Mouse (Mus musculus): ENCODE results near the gene Mapk12.

Gene Mapk12

DNA sequence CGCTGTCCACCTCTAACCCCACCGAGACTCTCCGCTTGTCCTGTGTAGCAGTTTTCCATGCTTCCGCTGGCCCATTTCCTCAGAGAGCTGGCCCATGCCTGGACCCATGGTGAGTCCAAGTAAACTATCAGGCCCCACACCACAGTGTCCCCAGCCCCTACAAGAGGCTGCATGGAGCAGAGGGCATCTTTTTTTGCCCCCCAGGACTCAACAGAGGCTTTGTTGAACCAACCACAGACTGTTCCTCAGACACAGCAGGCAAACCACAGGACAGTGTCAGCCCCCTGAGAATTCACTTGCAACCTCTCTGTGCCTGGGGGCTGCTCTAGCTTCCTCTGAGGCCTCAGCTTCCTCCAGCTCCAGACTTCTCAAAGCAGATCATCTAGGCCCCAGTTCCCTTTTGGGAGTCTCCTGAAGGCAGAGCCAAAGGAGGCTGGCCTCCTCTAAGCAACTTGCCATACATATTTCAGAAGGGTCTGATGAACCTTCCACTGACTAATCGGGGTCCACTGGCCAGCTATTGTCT is 31.1 kb upstream of the Mapk12 start:
- DNase-seq (ENCODE audit: low spot score in 2 of 2): no peak

DNA sequence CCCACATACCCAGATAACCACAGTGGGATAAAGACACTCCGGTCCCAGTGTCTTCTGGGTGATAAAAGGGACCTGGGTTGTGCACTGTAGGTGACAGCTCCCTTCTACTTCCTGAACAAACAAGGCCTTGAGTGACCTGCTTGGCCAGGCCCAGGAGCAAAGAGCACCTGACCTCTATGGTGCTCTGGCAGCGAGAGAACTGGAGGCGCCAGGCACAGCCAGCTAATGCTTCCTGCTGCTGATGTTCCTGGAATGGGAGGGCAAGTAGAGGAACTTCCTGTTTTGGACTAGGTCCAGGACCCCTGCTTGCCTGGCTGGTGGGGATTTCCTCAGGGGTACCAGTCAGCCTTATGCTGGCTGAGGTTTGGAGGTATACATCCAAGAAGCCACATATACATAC is 29.6 kb upstream of the Mapk12 start:
- no peak for DNase-seq (ENCODE audit: low spot score in 2 of 2)

DNA sequence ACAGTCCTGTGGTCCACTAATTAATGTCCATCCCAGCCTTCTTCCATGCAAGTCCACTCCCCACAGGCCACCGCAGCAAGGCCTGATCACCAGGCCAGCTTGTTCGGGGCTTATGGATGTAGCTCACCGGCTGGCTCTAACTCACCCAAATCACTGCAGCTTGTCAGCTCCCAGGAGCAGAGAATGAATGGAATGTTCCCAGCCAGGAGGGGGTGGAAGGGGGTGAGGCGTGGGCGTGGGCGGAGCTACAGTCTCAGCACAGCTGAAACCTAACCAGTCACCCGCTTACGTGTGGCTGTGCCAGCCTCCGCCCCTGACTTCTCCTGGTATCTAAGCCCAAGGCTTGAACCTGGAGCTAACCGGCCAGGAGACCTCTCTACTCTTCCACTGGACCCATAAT is 28.9 kb upstream of the Mapk12 start:
- DNase-seq (ENCODE audit: low spot score in 2 of 2): no peak

DNA sequence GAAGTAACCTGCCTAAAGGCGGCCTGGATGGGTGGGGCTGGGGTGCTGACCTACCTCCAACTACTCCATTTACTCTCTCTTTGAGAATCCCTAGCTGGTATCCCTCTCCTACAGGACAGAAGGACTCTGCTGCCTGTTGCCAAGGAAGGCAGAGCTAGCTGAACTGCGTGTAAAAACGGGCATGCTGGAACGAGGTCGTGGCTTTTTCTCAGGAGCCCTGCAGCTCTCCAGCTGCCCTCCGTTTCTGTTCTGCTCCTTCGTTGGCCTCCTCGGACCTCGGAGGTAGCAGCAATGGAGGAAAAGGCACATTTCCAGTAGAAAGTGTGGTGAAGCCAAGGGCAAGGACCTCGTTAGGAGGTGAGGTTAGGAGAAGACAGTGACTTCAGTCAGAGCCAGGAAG is 28.4 kb upstream of the Mapk12 start:
- no peak for DNase-seq (ENCODE audit: low spot score in 2 of 2)

DNA sequence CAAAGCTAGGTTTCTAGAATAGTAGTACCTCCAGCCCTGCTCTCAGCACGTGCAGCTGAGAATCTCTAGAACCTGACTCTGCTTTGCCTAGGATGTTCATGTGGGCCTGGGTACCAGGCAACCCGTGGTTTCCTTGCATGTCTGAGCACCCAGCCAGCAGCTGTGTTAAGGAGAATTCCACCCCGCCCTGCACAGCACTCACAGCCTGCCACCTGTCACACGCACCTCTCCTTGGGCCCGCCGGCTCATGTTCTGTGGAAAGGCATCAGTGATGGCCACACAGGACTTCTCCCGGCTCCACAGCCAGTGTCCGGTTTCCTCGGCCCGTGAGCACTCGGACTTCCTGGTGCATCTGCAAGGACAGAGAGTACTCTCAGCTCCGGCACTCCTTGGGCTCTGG is 25.0 kb upstream of the Mapk12 start:
- no peak for DNase-seq (ENCODE audit: low spot score in 2 of 2)

DNA sequence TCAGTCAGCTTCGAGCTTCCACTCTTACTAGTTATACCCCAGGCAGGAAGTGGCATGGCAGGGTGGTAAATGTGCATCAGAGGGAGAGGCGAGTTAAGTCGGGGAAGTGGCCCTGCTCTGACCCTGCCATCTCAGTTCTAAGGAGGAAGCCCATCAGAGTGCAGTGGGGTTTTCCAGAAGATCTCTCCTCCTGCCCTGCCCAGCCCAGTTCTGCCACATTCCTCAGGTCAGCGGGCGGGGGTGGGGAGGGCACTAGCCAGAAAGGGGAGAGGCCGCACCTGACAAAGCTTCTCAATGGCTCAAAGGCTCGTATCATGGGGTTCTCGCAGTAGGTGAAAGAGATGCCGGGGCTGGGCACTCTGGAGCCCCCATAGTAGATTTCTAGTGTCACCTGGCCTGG is 20.9 kb upstream of the Mapk12 start:
- no peak for DNase-seq (ENCODE audit: low spot score in 2 of 2)

DNA sequence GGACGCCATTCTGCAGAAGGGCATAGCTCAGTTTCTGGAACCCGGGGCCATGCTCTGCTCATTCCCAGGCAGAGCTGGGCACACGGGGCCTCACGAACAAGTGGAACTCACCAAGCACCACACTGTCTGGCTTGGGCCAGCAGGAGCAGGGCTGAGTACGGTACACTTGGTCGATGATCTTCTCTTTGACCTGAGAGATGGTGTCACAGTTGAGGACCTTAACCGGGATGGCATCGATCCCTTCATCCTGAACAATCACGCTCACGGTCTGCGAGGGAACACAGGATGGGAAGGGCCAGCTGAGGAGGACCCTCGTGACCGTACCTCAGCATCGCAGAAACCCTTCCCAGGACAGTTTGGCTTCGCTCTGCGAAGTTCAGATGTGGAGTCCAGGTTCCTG is 18.0 kb upstream of the Mapk12 start:
- DNase-seq (ENCODE audit: low spot score in 2 of 2): no peak

DNA sequence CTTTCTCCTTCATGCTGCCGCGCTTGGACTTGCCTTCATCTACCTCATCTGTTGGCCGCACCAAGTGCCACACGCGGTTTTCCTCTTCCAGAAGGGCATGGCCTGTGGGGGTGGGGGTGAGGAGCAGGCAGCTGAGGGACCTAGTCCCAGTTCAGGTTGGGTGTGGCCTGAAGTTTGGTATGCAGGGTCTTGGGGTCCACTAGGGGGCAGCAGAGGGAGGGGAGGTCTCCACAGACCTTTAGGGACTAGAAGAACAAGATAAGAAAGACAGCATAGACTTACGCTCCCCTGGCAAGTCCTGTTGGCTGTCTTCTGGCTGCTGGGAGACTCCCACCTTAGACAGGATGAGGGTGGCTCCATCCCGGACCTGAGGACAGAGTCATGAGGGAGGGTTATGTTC is 17.5 kb upstream of the Mapk12 start:
- peak; percentile 49 to 70 for DNase-seq (ENCODE audit: low spot score in 2 of 2)

DNA sequence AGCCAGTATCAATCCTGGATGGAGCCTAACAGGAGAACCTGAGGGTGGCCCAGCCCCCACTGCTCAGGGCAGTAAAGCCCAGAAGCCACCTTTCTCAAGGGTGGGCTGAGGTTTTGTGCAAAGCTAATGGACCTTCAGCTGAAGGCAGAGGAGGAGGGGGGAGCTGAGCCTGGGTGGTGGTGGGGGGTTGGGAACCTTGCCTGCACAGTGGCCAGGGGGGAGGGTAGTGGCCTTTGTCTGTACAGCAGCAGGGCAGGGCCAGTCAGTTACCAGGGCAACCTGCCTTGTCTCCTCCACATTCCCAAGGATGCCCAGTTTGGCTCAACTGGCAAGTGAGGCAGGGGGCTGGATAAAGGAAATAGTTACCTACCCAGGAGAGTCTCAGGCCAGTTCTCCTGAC is 11.8 kb upstream of the Mapk12 start:
- DNase-seq (ENCODE audit: low spot score in 2 of 2): no peak

DNA sequence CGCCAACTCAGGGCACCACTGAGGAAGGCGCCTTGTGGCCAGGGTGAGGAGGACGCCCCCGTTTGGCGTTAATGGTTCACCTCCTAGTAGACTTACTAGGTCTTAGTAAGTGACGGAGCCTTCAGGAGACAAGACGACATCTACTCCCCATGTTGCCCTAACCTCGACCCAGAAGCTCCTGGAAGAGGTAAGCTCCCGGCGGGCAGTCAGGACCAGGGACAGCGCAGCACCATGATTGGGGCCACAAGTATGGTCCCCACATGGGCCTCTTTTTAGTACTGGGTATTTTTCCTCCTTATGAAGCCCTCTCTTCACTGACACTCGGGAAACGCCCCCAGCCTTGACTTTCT is 9.5 kb upstream of the Mapk12 start:
- no peak for DNase-seq (ENCODE audit: low spot score in 2 of 2)

DNA sequence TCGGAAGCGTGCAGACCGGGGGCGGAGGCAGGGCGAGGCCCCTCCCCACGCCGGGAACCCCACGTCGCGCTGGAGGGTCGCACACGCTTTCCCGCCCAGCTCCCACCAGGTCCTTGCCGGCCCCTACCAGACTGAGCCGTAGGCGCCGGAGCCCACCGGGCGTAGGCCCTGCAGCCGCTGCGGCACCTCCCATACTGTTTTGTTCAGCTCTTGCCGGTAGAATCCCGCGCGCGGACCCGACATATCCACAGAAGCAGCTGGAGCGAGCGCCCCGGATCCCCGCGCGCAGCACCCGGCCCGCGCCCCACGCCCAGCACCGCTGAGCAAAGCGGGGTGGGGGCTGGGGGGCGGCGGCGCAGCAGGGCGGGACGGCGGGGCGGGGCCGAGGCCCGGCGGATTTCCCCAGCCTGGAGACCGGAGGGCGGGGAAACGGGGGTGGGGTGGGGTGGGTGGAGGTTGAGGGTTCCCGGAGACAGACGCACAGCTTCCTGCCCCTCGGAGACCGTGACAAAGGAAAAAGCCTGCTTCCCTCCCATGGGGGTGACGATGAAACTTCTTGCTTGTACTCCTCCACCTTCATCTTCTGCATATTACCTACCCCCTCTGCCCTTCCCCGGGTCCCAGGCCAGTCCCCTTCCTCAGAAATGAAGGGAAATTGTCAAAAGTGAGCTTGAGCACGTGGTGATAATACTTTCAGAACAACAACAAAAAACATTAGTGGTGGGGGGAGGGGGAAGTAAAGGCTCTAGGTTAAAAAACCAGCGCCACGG is 9.0 kb upstream of the Mapk12 start, which contains the start of gene Mapk11:
Gene Mapk11 (minus strand): TSS at position 358 of the 770 bp plus-strand sequence.
- DNase-seq (ENCODE audit: low spot score in 2 of 2): no peak

DNA sequence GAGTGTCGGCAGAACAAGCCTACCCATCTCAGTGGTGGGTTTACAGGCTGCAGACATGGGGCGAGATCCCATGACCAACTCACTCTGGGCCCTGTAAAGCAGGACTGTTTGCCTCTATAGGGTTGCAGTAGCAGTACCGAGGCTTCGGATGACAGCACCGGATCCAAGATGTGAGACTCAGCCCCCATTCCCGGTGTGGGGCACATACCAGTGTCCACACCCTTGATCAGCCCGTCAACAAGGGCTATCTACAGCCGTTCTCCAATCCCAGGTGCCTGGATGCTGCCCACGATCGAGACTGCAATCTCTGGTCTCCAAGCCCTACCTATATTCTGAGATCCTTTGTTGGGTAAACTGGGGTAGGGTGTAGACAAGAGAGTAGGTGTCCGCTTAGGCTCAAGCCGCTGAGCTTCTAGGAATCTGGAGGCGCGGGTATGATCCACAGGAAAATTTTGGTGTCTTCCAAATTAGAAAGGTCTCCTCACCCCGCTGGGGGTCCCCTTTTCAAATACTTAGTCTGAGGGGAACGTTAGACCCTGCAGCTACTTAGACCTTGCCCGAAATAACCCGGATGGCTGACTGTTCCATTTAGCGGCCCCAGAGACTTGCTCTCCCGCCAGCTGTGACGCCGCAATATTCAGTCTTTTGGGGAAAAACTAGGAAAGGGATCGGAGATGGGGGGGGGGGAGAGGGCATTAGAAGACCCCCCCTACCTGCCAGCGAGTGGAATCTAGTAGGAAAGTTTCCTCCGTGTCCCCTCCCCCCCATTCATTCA is 8.2 kb upstream of the Mapk12 start:
- no peak for DNase-seq (ENCODE audit: low spot score in 2 of 2)

DNA sequence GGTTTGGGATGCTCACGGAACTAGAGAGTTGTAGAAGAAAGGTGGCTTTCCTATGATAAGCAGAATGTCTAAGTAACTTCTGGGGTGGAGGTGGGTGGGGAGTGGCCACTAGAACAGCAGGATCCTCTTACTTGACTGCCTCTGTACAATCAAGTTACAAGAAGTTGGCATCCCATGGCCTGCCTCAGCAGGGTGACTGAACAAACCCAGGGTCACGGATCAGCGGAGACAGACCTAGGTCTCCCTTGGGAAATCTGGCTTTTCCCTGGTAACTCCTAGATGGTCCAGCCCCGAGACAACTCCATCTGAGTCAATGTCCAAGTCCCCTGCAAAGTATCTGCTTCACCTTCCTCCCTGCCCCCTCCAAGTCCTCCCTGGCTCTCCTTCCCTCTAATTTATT is 7.4 kb upstream of the Mapk12 start:
- no peak for DNase-seq (ENCODE audit: low spot score in 2 of 2)

DNA sequence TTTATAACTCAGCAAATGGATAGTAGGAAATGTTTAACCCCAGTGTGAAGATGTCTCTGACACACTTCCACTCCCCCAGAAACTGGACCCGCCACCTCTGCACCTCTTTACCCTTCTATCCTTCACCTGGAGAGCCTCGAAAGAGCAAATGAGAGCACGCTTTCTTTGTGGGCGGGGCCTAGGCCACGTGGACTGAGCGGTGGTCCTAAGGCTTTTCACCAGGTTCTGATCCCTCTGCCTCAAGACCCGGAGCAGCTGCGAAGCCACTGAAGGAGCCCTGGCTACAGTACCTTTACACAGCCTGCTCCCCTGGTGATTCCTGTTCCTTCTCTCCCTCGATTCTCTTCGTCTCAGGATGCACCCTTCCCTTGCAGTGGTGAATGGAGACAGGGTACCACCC is 7.0 kb upstream of the Mapk12 start:
- DNase-seq (ENCODE audit: low spot score in 2 of 2): no peak

DNA sequence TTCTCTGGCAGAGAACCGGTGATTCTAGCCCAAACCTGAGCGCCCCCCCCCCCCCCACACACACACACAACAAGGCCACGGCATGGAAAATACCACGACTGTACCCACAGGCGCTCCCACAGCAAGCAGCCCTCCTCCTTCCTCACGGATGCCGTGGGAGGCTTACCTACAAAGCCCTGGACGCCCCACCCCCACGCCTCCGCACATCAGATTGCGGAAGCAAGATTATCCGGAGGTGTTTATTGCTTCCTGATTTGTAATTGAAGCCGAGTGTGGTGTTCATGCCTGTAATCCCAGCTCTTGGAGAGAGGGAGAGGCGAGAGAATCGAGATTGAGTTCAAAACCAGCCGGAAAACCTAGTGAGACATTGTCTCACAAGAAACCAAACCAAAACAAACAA is 6.5 kb upstream of the Mapk12 start:
- no peak for DNase-seq (ENCODE audit: low spot score in 2 of 2)

DNA sequence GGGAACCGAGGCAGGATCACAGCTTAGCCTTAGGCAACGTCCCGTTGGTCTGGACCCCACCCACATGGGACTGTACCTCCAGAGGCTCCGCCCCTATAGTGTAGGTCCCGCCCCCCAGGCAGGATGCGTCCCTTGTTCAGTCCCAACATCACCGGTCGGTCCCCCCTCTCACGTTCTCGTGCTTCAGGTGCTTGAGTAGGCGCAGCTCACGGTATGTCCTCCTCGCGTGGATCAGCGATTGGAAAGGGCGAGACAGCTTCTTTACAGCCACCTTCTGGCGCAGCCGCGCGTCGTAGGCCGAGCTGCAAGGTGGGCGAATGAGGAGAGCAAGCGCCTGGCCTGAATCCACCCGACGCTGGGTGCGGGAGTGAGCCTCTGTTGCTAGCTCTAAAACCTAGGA is 6.0 kb upstream of the Mapk12 start:
- peak in 1 of 2 experiments; percentile 44 for DNase-seq (ENCODE audit: low spot score in 2 of 2)

DNA sequence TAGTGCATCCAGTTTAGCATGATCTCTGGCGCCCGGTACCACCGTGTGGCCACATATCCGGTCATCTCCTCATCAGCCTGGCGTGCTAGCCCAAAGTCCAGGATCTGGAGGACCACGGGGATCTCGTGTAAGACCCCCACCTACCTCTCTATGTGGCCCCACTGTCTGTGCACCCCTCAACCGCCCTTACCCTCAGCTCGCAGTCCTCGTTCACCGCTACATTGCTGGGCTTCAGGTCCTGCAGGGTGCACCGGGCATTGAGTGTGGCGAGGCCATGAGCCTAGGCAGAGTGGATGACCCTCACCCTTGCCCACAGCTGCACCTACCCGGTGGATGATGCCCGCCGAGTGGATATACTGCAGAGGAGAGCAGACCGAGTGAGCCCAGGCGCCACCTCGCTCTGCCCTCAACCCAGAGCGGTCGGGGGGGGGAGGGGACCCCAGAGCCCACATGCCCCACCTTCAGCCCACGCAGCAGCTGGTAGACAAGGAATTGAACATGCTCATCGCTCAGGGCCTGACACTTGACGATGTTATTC is 5.4 kb upstream of the Mapk12 start:
- no peak for DNase-seq (ENCODE audit: low spot score in 2 of 2)

DNA sequence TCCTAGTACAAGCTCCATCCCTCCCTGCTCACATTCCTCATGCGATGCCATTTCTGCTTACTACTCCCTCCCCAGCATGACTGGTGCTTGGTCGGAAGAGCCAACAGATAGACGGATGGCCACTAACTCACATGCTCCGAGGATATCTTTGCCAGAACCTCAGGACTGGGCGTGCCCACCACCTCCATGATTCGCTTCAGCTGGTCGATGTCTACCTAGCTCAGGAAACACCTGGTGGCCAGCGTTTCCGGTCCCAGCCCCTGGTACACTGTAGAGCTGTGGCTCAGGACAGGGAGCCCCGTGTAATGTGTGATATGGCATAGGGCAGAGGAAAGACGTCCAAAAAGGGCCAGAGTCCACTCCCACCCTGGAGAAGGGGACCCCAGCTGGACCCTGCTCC is 4.5 kb upstream of the Mapk12 start:
- no peak for DNase-seq (ENCODE audit: low spot score in 2 of 2)

DNA sequence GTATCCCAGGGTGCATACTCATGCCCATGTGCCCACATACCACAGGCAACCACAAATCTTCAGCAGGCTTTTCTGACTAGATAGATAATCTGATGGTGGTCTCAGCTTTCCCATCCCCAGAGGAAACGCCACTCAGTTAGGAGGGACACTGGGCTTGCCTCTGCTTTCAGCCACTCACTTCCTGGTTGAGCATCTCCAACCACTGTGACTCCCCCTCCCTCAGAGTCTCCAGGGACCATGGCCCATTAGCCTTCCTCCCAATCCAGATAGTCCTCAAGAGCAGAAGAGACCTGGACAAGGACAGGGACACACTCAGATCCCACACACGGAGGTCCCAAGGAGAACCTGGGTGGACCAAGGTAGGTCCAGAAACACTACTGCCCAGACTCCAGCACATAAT is 2.6 kb upstream of the Mapk12 start:
- no peak for DNase-seq (ENCODE audit: low spot score in 2 of 2)

DNA sequence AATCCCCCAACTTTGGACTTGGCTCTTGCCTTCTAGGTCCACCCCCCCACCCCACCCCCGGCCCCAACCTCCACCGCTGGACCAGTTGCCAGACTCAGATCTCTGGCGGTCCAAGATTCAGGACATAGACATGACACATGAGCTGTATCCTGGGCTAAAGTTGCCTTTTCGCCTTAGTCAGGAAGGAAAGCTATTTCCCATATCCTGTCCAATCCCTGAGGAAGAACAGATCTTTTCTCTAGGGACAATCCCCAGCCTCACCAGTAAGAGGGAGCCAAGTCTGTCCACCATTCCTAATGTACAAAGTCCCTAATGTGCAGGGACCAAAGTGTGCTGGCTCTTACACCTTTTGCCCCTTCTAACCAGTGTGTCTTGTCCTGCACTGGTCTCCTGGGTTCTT is 1.4 kb upstream of the Mapk12 start:
- DNase-seq (ENCODE audit: low spot score in 2 of 2): no peak

DNA sequence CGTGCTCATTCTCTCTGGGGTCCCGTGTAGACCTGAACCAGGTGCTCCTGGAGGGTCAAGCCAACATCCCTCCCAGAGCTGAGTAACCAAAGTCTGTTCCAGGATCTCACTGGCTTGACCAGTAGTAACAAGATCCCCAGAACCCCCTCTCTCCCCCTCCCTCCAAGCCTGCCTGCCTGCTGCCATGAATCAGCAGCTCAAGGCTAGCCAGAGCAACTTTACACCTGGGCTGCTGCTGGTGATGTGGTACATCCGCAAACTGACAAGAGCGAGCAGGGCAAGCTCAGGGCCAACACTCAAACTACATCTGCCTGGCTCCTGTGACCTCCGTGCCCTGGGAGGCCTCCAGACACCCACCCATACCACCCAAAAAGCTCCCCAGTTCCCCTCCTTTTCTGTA is 940 bp upstream of the Mapk12 start:
- no peak for DNase-seq (ENCODE audit: low spot score in 2 of 2)

DNA sequence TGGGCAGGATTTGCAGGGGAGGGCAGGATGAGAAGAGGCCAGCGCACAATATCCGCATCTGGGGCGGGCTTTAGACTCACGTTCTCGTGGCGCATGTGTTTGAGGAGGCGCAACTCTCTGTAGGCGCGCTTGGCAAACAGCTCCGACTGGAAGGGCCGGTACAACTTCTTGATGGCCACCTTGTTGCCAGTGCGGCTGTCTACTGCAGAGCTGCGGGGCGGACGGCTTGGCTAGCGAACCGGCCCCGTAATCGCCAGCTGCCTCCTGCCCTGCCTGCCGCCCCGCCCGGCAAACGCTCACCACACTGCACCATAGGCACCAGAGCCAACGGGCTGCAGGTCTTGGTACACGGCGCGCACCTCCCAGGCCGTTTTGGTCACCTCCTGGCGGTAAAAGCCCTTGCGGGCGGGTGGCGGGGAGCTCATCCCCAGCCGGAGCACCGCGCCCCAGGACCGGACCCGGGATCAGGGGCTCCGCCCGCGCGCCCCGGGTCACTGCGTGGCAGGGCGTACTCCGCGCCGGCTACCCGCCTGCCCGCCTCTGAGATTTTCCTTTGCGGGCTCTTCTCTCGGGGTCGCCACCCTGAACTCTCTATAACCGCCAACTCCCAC is 350 bp downstream of the Mapk12 start:
- DNase-seq (ENCODE audit: low spot score in 2 of 2): no peak

DNA sequence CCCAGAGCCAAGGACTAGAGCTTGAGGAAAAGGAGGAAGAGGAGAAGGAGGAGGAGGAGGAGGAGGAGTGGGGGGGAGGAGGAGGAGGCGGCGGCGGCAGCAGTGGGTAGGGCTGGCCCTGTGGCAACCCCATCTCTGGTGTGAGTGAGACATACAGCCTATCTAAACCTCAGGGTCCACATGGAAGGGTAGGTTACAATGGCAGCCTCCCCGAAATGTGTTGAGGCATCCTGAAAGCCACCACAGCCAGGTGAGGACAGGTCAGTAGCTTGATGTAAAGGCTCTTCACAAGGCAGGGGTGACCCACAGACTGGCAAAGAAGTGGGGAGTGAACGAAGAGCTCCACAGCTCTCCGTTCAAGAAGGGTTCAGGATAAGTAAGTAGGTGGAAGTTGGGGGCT is 2.0 kb downstream of the Mapk12 start:
- DNase-seq (ENCODE audit: low spot score in 2 of 2): no peak
